Mouse (Mus musculus) lung, adult 2 months (tissue): ENCODE measurements at regions not wholly inside any gene's neighbourhood (a gene's known extent, or its start where the extent isn't known, plus 50 kb on each side); places are given as distances from the start of the nearest gene placed in this dataset.

Experiments
- CTCF ChIP-seq: fragments of 200-500 bp; IDR thresholded peaks from 2 replicates; pipeline ENCODE4 v1.5.1; 2011; ENCODE audit warnings: mild to moderate bottlenecking, low read length, control low read depth; ENCODE audit not compliant: insufficient read depth
- POLR2A ChIP-seq: fragments of 200-500 bp; IDR thresholded peaks from 2 replicates; pipeline ENCODE4 v1.6.1; 2011; ENCODE audit warnings: low read depth, mild to moderate bottlenecking, control low read depth, low read length, borderline replicate concordance; ENCODE audit errors: extremely low read depth

GRCm38 (mm10) chr14:25108701-25109290 is 350.2 kb upstream of the Zmiz1 start:
- TF ChIP-seq CTCF (no peak), POLR2A (no peak)
